Mouse (Mus musculus) kidney, adult 18-20 months (tissue): ENCODE measurements around the gene Fra10ac1.

Experiments used
- DNase-seq: peaks from one replicate; pipeline ENCODE4 v3.0.0; 2021

Fra10ac1 gene

GRCm38 (mm10) chr19:38228699-38229098, 4.7 kb upstream of the Fra10ac1 start:
- DNase-seq = no peak

GRCm38 (mm10) chr19:38224685-38225060, 717 bp upstream of the Fra10ac1 start:
- DNase-seq = no peak

- no peak for DNase-seq
These were observed 526 bp downstream of the Fra10ac1 start for GRCm38 (mm10) chr19:38223356-38223904.

GRCm38 (mm10) chr19:38217696-38218095, 6.3 kb downstream of the Fra10ac1 start:
- no peak for DNase-seq

GRCm38 (mm10) chr19:38206669-38207068, 17.3 kb downstream of the Fra10ac1 start:
- DNase-seq = no peak

GRCm38 (mm10) chr19:38198731-38199130, 25.2 kb downstream of the Fra10ac1 start:
- DNase-seq = no peak

- no peak for DNase-seq
These were observed 28.7 kb downstream of the Fra10ac1 start for GRCm38 (mm10) chr19:38195245-38195644.

GRCm38 (mm10) chr19:38191446-38191845, 32.5 kb downstream of the Fra10ac1 start:
- DNase-seq = no peak

- DNase-seq = no peak
These were observed 33.4 kb downstream of the Fra10ac1 start for GRCm38 (mm10) chr19:38190606-38191005.

GRCm38 (mm10) chr19:38187345-38187680, 36.6 kb downstream of the Fra10ac1 start:
- DNase-seq = no peak

GRCm38 (mm10) chr19:38186631-38187344, 37.2 kb downstream of the Fra10ac1 start:
- DNase-seq = no peak

GRCm38 (mm10) chr19:38179675-38180074, 44.3 kb downstream of the Fra10ac1 start:
- no peak for DNase-seq

- DNase-seq = no peak
These were observed 59.3 kb downstream of the Fra10ac1 start for GRCm38 (mm10) chr19:38164633-38165032.

GRCm38 (mm10) chr19:38161648-38162354, 62.2 kb downstream of the Fra10ac1 start:
- DNase-seq = no peak

- no peak for DNase-seq
These were observed 67.7 kb downstream of the Fra10ac1 start for GRCm38 (mm10) chr19:38156243-38156642.

GRCm38 (mm10) chr19:38143540-38144271, 80.2 kb downstream of the Fra10ac1 start:
- no peak for DNase-seq
